Mouse (Mus musculus) intestine, postnatal 0 days (tissue): ENCODE results near the gene Armc3. TPM values are rescaled to one million over a fixed set of nuclear protein-coding genes. Genes with fewer than 3 reads are reported as not detected.
"Not testable (repeated sequence)": the region's sequence is repeated elsewhere in the genome, so short reads cannot be mapped to it uniquely, and the experiment has no call there.

ENCODE experiments used
- ATAC-seq: fragments of 200-750 bp; cut with Nextera tagmentation; 2 replicates; pipeline ENCODE4 v1.8.0; 2017; ENCODE audit warnings: mild to moderate bottlenecking, moderate TSS enrichment, moderate library complexity
- H3K27ac ChIP-seq: fragments of 300-500 bp; sonication (generic); 2 replicates; pipeline ENCODE4 v1.5.1; 2014; ENCODE audit warnings: mild to moderate bottlenecking, low read depth, low read length, moderate library complexity
- H3K27me3 ChIP-seq: fragments of 300-500 bp; sonication (generic); replicated peaks from 2 replicates; pipeline ENCODE4 v1.6.1; 2014; ENCODE audit warnings: low read length, mixed read lengths; ENCODE audit not compliant: control insufficient read depth, insufficient read depth
- H3K36me3 ChIP-seq: fragments of 300-500 bp; sonication (generic); 2 replicates; pipeline ENCODE4 v1.6.1; 2014; ENCODE audit warnings: mild to moderate bottlenecking, moderate library complexity; ENCODE audit not compliant: control insufficient read depth, insufficient read depth
- H3K4me1 ChIP-seq: fragments of 300-500 bp; sonication (generic); replicated peaks from 2 replicates; pipeline ENCODE4 v1.6.1; 2014; ENCODE audit warnings: antibody characterized with exemption, low read length, mixed read lengths; ENCODE audit not compliant: control insufficient read depth, insufficient read depth
- H3K4me2 ChIP-seq: fragments of 300-500 bp; sonication (generic); replicated peaks from 2 replicates; pipeline ENCODE4 v1.6.1; 2014; ENCODE audit warnings: low read depth, mild to moderate bottlenecking, moderate library complexity
- H3K4me3 ChIP-seq: fragments of 300-500 bp; sonication (generic); 2 replicates; pipeline ENCODE4 v1.5.1; 2014; ENCODE audit warnings: low read depth, low read length
- H3K9ac ChIP-seq: fragments of 300-500 bp; sonication (generic); 2 replicates; pipeline ENCODE4 v1.6.1; 2014; ENCODE audit warnings: mild to moderate bottlenecking, low read depth, low read length
- H3K9me3 ChIP-seq: fragments of 300-500 bp; sonication (generic); 2 replicates; pipeline ENCODE4 v1.6.1; 2016; ENCODE audit warnings: mixed run types; ENCODE audit not compliant: control insufficient read depth
- CTCF ChIP-seq: sonication (generic); IDR thresholded peaks from 2 replicates; pipeline ENCODE4 v1.5.1; 2016; ENCODE audit warnings: low read depth, mild to moderate bottlenecking, control low read depth, antibody characterized with exemption, moderate library complexity
- WGBS: fragments of 180-500 bp; shearing (Covaris S2); extraction: QIAGEN DNeasy Blood & Tissue Kit; methylation state at CpG from one replicate; pipeline ENCODE4 v1.1.7; 2014; 5-methylcytosine and 5-hydroxymethylcytosine counted together
- polyA plus RNA-seq: library from polyadenylated mRNA; unstranded; fragments of >200 nt; fragmentation: Nextera tagmentation; extraction: Ambion mirVana; gene quantifications from 2 replicates; pipeline ENCODE4 v1.2.1, GENCODE M21; 2015

The Armc3 gene
- polyA plus RNA-seq, 1 experiment from 2014 or later = 0.09 TPM

DNA sequence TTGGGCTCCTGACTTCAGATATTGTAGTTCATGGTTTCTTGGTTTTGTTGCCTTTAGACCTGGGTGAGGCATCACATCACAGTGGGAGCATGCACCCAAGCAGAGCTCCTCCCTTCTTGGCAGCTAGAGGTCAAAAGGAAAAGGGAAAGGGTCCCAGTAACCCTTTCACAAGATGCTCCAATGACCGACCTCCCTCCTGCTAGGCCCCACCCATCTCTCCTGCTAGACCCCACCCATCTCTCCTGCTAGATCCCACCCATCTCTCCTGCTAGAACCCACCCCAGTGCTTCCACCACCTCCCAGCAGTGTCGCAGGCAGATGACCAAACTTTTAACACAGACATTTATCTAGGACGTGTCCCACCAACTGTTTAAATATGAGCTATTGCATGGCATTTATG lies 93.3 kb downstream of the Armc3 start:
- Histone ChIP-seq H3K9me3 (no peaks in the 10 kb centered on the region), H3K27me3 (no peaks in the 10 kb centered on the region), H3K9ac (no peak overlapping the region), H3K4me3 (no peak overlapping the region), H3K4me2 (no peak overlapping the region), H3K36me3 (no peaks in the 10 kb centered on the region), H3K4me1 (no peaks in the 10 kb centered on the region), H3K27ac (no peak overlapping the region)
- no peak for ATAC-seq
- WGBS = 45% methylated on average over 3 of the region's 3 CpGs
- no peak for TF ChIP-seq CTCF

DNA sequence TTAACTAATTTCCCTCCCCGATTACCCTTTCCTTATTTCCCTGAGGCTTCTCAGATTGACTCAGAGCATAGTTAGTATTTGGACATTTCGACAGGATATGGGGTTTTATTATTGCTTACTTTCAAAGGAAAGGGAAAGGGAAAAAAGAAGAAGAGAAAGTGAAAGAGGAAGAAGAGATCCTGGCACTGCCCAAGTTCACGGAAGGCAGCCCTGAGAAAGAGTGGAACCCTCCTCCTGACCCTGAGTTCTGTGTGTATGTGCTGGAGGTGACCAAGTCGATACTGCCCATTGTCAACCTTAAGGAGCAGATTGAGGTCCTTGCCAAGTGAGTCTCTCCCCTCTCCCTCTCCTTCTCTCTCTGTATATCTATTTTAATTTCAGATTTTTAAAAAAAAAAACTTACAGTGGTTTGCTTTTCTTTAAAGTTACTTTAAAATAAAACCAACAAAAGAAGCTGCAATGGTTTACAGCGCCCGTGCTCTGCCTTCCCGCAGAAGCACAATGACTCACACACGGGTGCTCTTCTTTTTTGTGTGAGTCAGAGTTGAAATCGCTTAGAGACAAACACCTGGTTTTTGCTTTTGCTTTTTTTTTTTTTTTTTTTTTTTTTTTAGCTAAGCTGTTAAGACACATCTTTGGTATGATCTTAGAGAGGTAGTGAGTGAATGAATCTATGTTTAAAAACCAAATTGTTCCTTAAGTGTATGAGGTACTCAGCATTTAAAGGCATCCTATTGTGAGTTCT lies 101.4 kb downstream of the Armc3 start:
- no peak for TF ChIP-seq CTCF
- no peaks in the 10 kb centered on the region for H3K27me3 ChIP-seq
- 74% methylated on average over 9 of the region's 9 CpGs for whole genome bisulfite sequencing

DNA sequence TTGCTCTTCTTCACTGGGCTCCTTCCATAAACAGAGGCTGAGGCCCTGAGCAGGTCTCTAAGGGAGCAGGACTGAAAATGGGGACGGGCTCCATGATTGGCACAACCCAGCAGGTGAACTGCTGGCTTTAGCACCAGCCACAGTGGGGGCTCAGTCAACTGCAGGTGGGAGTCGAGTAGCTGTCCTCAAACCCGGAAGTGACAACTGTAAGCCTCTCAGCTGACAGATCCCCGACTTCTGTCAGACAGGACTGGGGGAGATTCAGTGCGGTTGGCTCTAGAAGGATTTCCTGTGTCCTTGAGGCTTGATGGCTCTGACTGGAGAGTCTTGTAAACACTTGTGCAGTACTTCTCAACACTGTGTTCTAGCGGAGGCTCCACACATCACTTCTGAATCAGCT lies 102.1 kb downstream of the Armc3 start:
- H3K4me3 ChIP-seq = no peak overlapping the region
- H3K4me2 ChIP-seq = no peak overlapping the region
- no peaks in the 10 kb centered on the region for H3K9me3 ChIP-seq
- no peak for ATAC-seq
- H3K36me3 ChIP-seq = no peaks in the 10 kb centered on the region
- H3K4me1 ChIP-seq = no peaks in the 10 kb centered on the region
- H3K27me3 ChIP-seq = no peaks in the 10 kb centered on the region
- 23% methylated on average over 6 of the region's 6 CpGs for WGBS
- no peak overlapping the region for H3K9ac ChIP-seq
- TF ChIP-seq CTCF = no peak
- no peak overlapping the region for H3K27ac ChIP-seq

More for the DNA sequence above, 101.4 kb downstream of the Armc3 start:
- no peak overlapping the region for H3K4me3 ChIP-seq
- H3K36me3 ChIP-seq = no peaks in the 10 kb centered on the region
- no peak overlapping the region for H3K27ac ChIP-seq
- H3K9ac ChIP-seq = no peak overlapping the region
- no peaks in the 10 kb centered on the region for H3K4me1 ChIP-seq
- H3K9me3 ChIP-seq = no peaks in the 10 kb centered on the region
- ATAC-seq = no peak
- no peak overlapping the region for H3K4me2 ChIP-seq

DNA sequence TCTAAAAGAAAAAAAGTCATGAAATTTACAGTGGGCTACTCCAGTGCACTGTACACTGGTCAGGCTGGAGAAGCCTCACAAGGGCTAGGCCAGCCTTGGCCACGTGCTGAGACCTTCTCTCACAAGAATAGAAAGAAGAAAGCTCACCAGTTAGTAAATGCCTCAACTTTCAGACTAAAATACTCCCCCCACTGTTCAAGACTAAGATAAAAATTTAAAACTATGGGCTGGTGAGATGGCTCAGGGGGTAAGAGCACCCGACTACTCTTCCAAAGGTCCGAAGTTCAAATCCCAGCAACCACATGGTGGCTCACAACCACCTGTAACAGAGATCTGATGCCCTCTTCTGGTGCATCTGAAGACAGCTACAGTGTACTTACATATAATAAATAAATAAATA lies 104.0 kb downstream of the Armc3 start:
- not testable (repeated sequence) for H3K27ac ChIP-seq, H3K4me1 ChIP-seq, H3K36me3 ChIP-seq, H3K9me3 ChIP-seq, ATAC-seq, H3K9ac ChIP-seq, H3K4me3 ChIP-seq, H3K27me3 ChIP-seq, H3K4me2 ChIP-seq
- WGBS = 82% methylated on average over 3 of the region's 3 CpGs

DNA sequence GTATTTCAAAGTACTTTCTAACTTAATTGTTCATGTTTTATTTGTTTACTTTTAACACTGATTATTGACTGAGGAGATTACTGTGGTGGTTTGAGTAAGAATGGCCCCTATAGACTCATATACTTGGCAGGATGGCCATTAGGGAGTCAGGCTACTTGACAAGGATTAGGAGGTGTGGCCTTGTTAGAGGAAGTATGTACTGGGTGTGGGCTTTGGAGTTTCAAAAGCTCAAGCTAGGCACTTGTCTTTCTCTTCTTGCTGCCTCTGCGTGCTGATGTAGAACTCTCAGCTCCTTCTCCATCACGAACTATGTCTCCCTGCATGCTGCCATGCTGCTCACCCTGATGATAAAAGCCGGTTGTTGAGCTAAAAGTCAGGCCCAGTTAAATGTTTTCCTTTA lies 111.4 kb downstream of the Armc3 start:
- Histone ChIP-seq H3K9me3 (no peaks in the 10 kb centered on the region), H3K4me3 (no peak overlapping the region), H3K27ac (no peak overlapping the region), H3K36me3 (no peaks in the 10 kb centered on the region), H3K9ac (no peak overlapping the region), H3K4me1 (no peaks in the 10 kb centered on the region), H3K27me3 (no peaks in the 10 kb centered on the region), H3K4me2 (no peak overlapping the region)
- no peak for TF ChIP-seq CTCF
- WGBS = 86% methylated on average over 3 of the region's 3 CpGs
- no peak for ATAC-seq

DNA sequence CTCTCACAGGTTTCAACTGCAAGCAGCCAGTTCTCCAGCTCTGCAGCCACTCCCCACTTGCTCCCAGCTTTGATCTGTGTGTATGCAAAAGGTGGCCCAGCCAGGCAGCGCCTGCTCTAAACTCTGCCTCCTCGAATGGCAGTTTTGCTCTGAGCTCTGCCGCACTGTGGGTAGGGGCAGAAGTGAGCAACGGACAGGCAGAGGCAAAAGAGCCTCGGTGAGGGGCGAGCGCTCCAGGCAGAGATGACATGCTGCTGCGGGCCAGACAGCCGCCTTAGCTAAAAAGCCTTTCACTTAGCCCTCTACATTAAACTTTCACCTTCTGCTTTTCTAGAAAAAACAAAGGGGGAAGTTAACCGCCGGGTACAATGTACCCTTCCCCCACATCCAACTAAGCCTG lies 117.0 kb downstream of the Armc3 start:
- H3K27ac ChIP-seq = no peak overlapping the region
- H3K4me3 ChIP-seq = no peak overlapping the region
- H3K4me1 ChIP-seq = no peaks in the 10 kb centered on the region
- no peak overlapping the region for H3K4me2 ChIP-seq
- H3K36me3 ChIP-seq = no peaks in the 10 kb centered on the region
- H3K9ac ChIP-seq = no peak overlapping the region
- no peaks in the 10 kb centered on the region for H3K9me3 ChIP-seq
- TF ChIP-seq CTCF = no peak
- no peak for ATAC-seq
- no peaks in the 10 kb centered on the region for H3K27me3 ChIP-seq
- 66% methylated on average over 11 of the region's 11 CpGs for WGBS

DNA sequence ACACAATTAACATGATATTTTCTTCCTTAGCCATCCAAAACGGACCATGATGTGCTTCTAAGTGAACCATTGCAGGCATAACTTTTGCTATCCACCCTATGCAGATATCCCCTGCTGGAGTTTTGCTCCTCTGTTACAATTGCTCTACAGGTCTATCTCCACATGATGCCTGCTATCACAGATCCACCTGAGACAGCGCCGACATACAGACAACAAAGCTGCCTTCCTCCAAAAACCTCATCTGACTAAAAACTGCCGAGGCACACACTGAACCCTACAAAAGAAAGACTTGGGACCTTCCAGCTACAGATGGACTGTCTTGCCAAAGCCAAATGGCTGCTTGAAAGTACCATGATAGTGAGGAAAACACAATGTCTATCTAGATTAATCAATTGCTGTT lies 117.6 kb downstream of the Armc3 start:
- Histone ChIP-seq H3K36me3 (no peaks in the 10 kb centered on the region), H3K27me3 (no peaks in the 10 kb centered on the region), H3K9ac (no peak overlapping the region), H3K9me3 (no peaks in the 10 kb centered on the region), H3K4me2 (no peak overlapping the region), H3K27ac (no peak overlapping the region), H3K4me1 (no peaks in the 10 kb centered on the region), H3K4me3 (no peak overlapping the region)
- whole genome bisulfite sequencing = 80% methylated on average over 4 of the region's 4 CpGs
- no peak for TF ChIP-seq CTCF
- ATAC-seq = no peak

DNA sequence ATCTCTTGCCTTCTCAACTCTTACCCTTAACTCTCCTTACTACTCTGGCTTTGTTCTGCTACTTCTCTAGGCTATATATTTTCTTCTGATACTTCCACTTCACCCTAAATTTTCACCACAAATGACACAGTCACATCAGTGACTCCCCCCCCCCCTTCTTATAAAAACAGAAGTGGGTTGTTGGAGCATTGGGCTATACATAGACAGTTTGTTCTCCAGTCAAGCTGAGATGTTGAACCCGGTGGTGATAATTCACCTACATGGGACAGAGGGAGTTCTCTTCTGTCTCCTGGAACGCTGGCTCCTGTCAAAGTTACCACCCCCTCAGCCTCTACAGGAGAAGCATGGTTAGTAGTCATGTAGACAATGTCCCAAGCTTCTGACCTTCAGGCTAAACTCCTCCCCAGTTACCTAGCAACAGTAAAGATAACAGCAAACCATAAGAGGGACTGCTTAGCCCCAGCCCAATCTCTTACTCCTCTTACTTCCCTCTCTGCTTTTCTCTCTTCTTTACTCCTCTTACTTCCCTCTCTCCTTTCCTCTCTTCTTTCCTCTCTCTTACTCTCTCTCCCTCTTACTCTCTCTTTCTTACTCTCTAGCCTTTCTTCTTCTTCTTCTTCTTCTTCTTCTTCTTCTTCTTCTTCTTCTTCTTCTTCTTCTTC lies 118.2 kb downstream of the Armc3 start:
- not testable (repeated sequence) for H3K4me3 ChIP-seq, ATAC-seq, H3K9ac ChIP-seq, H3K27me3 ChIP-seq, H3K27ac ChIP-seq, H3K4me1 ChIP-seq, H3K4me2 ChIP-seq, H3K9me3 ChIP-seq, H3K36me3 ChIP-seq
- 70% methylated on average over 2 of the region's 2 CpGs for WGBS
